Mouse (Mus musculus) MEL (cell line): ENCODE results near the gene Jade2. TPM values are rescaled to one million over a fixed set of nuclear protein-coding genes. Genes with fewer than 3 reads are reported as not detected.
A peak's percentile ranks its signal among the peaks of the same experiment; 100 is the strongest.

Source experiments
- DNase-seq: peaks from one replicate; pipeline ENCODE4 v3.0.0; 2011; ENCODE audit warnings: low read depth, low spot score
- H3K27ac ChIP-seq: 2 replicates; pipeline ENCODE4 v1.5.1; 2012; ENCODE audit warnings: low read depth, mild to moderate bottlenecking, control low read depth, low read length, moderate library complexity; ENCODE audit not compliant: control insufficient read depth
- H3K27me3 ChIP-seq, 2 experiments: fragments of 150-350 bp in 1 of 2; sonication (generic) in 1 of 2; 2 replicates each; pipeline ENCODE4 v1.6.1; 2012; ENCODE audit warnings: low read length in 2 of 2, mild to moderate bottlenecking in 2 of 2, improper control_type of control experiment in 1 of 2, moderate library complexity in 1 of 2; ENCODE audit not compliant: insufficient read depth in 2 of 2, control insufficient read depth in 1 of 2
- H3K36me3 ChIP-seq, 2 experiments: 2 replicates each; pipeline ENCODE4 v1.6.1; 2012 to 2014; ENCODE audit warnings: low read length in 2 of 2, improper control_type of control experiment in 1 of 2, inconsistent platforms in 1 of 2, mild to moderate bottlenecking in 1 of 2; ENCODE audit not compliant: insufficient read depth in 2 of 2, control insufficient read depth in 1 of 2
- H3K4me1 ChIP-seq, 2 experiments: fragments of 150-350 bp in 1 of 2; sonication (generic) in 1 of 2; 2 replicates each; pipeline ENCODE4 v1.6.1; 2012; ENCODE audit warnings: low read length in 2 of 2, improper control_type of control experiment in 1 of 2, mild to moderate bottlenecking in 1 of 2; ENCODE audit not compliant: insufficient read depth in 2 of 2, control insufficient read depth in 1 of 2
- H3K4me3 ChIP-seq, 2 experiments: fragments of 150-350 bp in 1 of 2; sonication (generic) in 1 of 2; 2 replicates each; pipeline ENCODE4 v1.5.1; 2012; ENCODE audit warnings: low read depth in 2 of 2, low read length in 2 of 2, mild to moderate bottlenecking in 2 of 2, moderate library complexity in 2 of 2, control low read depth in 1 of 2, improper control_type of control experiment in 1 of 2; ENCODE audit not compliant: control insufficient read depth in 1 of 2, insufficient read depth in 1 of 2
- H3K79me2 ChIP-seq: 2 replicates; pipeline ENCODE4 v1.6.1; 2012; ENCODE audit warnings: mild to moderate bottlenecking, low read length, moderate library complexity; ENCODE audit not compliant: control insufficient read depth, poor library complexity, insufficient read depth
- H3K9ac ChIP-seq: 2 replicates; pipeline ENCODE4 v1.6.1; 2012; ENCODE audit warnings: low read depth, mild to moderate bottlenecking, control low read depth, low read length, moderate library complexity; ENCODE audit not compliant: control insufficient read depth, poor library complexity, severe bottlenecking
- H3K9me3 ChIP-seq: fragments of 150-350 bp; sonication (generic); replicated peaks from 2 replicates; pipeline ENCODE4 v1.6.1; 2012; ENCODE audit warnings: mild to moderate bottlenecking, low read length, improper control_type of control experiment, moderate library complexity; ENCODE audit not compliant: insufficient read depth
- BHLHE40 ChIP-seq: IDR thresholded peaks from 2 replicates; pipeline ENCODE4 v1.6.1; 2012; ENCODE audit warnings: low read depth, mild to moderate bottlenecking, inconsistent platforms, low read length, improper control_type of control experiment, borderline replicate concordance
- CHD1 ChIP-seq: IDR thresholded peaks from 2 replicates; pipeline ENCODE4 v1.6.1; 2012; ENCODE audit warnings: low read depth, mild to moderate bottlenecking, inconsistent platforms, low read length, improper control_type of control experiment
- EP300 ChIP-seq, 2 experiments: IDR thresholded peaks; 2 replicates each; pipeline ENCODE4 v1.6.1; 2011; ENCODE audit warnings: improper control_type of control experiment in 2 of 2, low read length in 2 of 2, low read depth in 1 of 2, mild to moderate bottlenecking in 1 of 2
- ETS1 ChIP-seq: IDR thresholded peaks from 2 replicates; pipeline ENCODE4 v1.6.1; 2012; ENCODE audit warnings: low read depth, mild to moderate bottlenecking, inconsistent platforms, low read length, improper control_type of control experiment, moderate library complexity
- GABPA ChIP-seq: IDR thresholded peaks from 2 replicates; pipeline ENCODE4 v1.6.1; 2012; ENCODE audit warnings: low read depth, mild to moderate bottlenecking, inconsistent platforms, low read length, improper control_type of control experiment, moderate library complexity
- GATA1 ChIP-seq: IDR thresholded peaks from 2 replicates; pipeline ENCODE4 v1.6.1; 2011; ENCODE audit warnings: low read depth, low read length, improper control_type of control experiment
- KAT2A ChIP-seq: conservative IDR thresholded peaks from 2 replicates; pipeline ENCODE4 v1.6.1; 2012; ENCODE audit warnings: low read depth, low read length, improper control_type of control experiment, inconsistent platforms
- MXI1 ChIP-seq: IDR thresholded peaks from 2 replicates; pipeline ENCODE4 v1.6.1; 2011; ENCODE audit warnings: mild to moderate bottlenecking, low read depth, low read length, improper control_type of control experiment
- MYB ChIP-seq: IDR thresholded peaks from 2 replicates; pipeline ENCODE4 v1.6.1; 2011; ENCODE audit warnings: mild to moderate bottlenecking, low read depth, low read length, improper control_type of control experiment
- NELFE ChIP-seq: IDR thresholded peaks from 2 replicates; pipeline ENCODE4 v1.6.1; 2011; ENCODE audit warnings: low read depth, low read length, improper control_type of control experiment
- SIN3A ChIP-seq: IDR thresholded peaks from 2 replicates; pipeline ENCODE4 v1.6.1; 2012; ENCODE audit warnings: low read length, improper control_type of control experiment, inconsistent platforms
- TBP ChIP-seq: IDR thresholded peaks from 2 replicates; pipeline ENCODE4 v1.8.0; 2011; ENCODE audit warnings: low read depth, low read length, improper control_type of control experiment
- TCF12 ChIP-seq: IDR thresholded peaks from 2 replicates; pipeline ENCODE4 v1.6.1; 2014; ENCODE audit warnings: low read depth, mild to moderate bottlenecking, inconsistent platforms, low read length, improper control_type of control experiment, moderate library complexity
- UBTF ChIP-seq: IDR thresholded peaks from 2 replicates; pipeline ENCODE4 v1.6.1; 2012; ENCODE audit warnings: low read depth, mild to moderate bottlenecking, inconsistent platforms, low read length, improper control_type of control experiment, moderate library complexity, borderline replicate concordance; ENCODE audit not compliant: insufficient read depth
- USF1 ChIP-seq: IDR thresholded peaks from 2 replicates; pipeline ENCODE4 v1.6.1; 2014; ENCODE audit warnings: low read depth, mild to moderate bottlenecking, inconsistent platforms, low read length, improper control_type of control experiment, moderate library complexity
- USF2 ChIP-seq, 2 experiments: IDR thresholded peaks; 2 replicates each; pipeline ENCODE4 v1.6.1; 2011 to 2012; ENCODE audit warnings: improper control_type of control experiment in 2 of 2, low read length in 2 of 2, borderline replicate concordance in 1 of 2, inconsistent platforms in 1 of 2, low read depth in 1 of 2, mild to moderate bottlenecking in 1 of 2; ENCODE audit not compliant: insufficient read depth in 1 of 2
- ZC3H11A ChIP-seq: IDR thresholded peaks from 2 replicates; pipeline ENCODE4 v1.6.1; 2012; ENCODE audit warnings: low read depth, mild to moderate bottlenecking, inconsistent platforms, low read length, improper control_type of control experiment
- ZKSCAN1 ChIP-seq: IDR thresholded peaks from 2 replicates; pipeline ENCODE4 v1.6.1; 2012; ENCODE audit warnings: low read depth, mild to moderate bottlenecking, inconsistent platforms, low read length, improper control_type of control experiment, moderate library complexity
- polyA plus RNA-seq, 2 experiments: library from polyadenylated mRNA; stranded (reverse) in 1 of 2; unstranded in 1 of 2; fragments of >175 nt in 1 of 2; fragments of >200 nt in 1 of 2; gene quantifications; 2 replicates each; pipeline versions ENCODE4 v1.2.1 to v1.2.4; 2012; ENCODE audit warnings: low replicate concordance in 2 of 2, low read depth in 1 of 2; ENCODE audit not compliant: insufficient read length in 2 of 2, insufficient read depth in 1 of 2, missing spikeins in 1 of 2
- total RNA-seq: library from RNA; depleted of rRNA; stranded (reverse); fragments of 300-350 nt; gene quantifications from 2 replicates; pipeline ENCODE4 v1.2.3, GENCODE M21; 2012

The Jade2 gene
- total and polyA plus RNA-seq, 3 experiments = 4.5 to 13.0 TPM; not detected in 1

DNA sequence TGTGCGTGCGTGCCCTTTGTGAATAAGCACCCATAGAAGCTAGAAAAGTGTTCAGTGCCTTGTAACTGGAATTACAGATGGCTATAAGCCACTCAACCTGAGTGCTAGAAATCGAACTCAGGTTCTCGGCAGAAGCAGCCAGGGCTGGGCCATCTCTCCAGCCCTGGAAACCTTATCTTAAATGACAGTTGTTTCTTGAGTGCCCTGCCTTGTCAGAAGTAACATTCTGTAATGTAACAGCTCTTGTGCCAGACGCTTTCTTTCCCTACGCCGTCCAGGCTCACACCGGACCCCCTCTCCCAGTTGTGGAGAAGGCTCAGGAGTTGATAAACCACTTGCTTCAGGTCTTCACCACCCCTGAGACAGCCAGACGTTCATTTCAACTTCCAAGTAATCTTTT, 16.8 kb downstream of the Jade2 start:
- DNase-seq = peak; percentile 47
- Histone ChIP-seq H3K4me1 (no peaks in the 10 kb centered on the region), H3K36me3 (no peaks in the 10 kb centered on the region; a peak in 2 of 4 replicates)

DNA sequence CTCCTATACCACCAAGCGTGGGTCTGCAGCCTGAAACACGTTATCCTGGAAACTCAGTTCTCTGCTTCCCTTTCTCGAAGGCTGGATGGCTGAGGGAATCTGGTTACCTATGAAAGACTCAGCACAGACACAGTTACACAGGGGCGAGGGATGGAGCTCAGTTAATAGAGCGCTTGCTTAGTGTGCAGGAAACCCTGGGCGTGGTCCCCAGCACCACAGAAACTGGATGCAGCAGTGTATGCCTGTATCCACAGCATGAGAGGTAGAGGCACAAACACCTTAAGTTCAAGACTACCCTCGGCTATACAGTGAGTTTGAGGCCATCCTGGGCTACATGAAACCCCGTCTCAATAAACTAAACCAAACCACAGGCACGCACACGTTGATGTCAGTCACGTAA, 17.5 kb downstream of the Jade2 start:
- Histone ChIP-seq H3K4me3 (no peak overlapping the region), H3K79me2 (no peaks in the 10 kb centered on the region), H3K27me3 (no peaks in the 10 kb centered on the region), H3K9ac (no peak overlapping the region), H3K27ac (no peak overlapping the region)
- TF ChIP-seq MYB (no peak), ETS1 (no peak), EP300 (IDR thresholded peaks at IDR 0.05; ENCODE audit: low read depth in 1 of 2, low read length in 2 of 2) (no peak), GABPA (no peak), ZKSCAN1 (no peak), UBTF (no peak), CHD1 (no peak), MXI1 (no peak), KAT2A (no peak), USF2 (IDR thresholded peaks at IDR 0.05; ENCODE audit: borderline replicate concordance in 1 of 2, insufficient read depth in 1 of 2, low read depth in 1 of 2, low read length in 2 of 2) (no peak), BHLHE40 (no peak), SIN3A (no peak), NELFE (no peak), TCF12 (no peak), TBP (no peak)
- TF ChIP-seq, all 39 proteins: peak for 0
- Histone ChIP-seq H3K4me1 (no peaks in the 10 kb centered on the region), H3K36me3 (no peaks in the 10 kb centered on the region; a peak in 2 of 4 replicates), H3K9me3 (no peaks in the 10 kb centered on the region)
- DNase-seq = no peak

More for the DNA sequence above, 16.8 kb downstream of the Jade2 start:
- H3K9ac ChIP-seq = no peak overlapping the region
- H3K79me2 ChIP-seq = no peaks in the 10 kb centered on the region
- no peaks in the 10 kb centered on the region for H3K9me3 ChIP-seq
- no peak overlapping the region for H3K4me3 ChIP-seq
- H3K27me3 ChIP-seq = no peaks in the 10 kb centered on the region
- no peak overlapping the region for H3K27ac ChIP-seq
- TF ChIP-seq GATA1 (0 out of 2 replicates have a peak, but pooled peaks have one; percentile 20), USF1 (no peak), ZC3H11A (no peak)
